Mouse (Mus musculus) heart, embryonic 15.5 days (tissue): Measurements from ENCODE around the gene Slc46a1. TPM values are rescaled to one million over a fixed set of nuclear protein-coding genes. Genes with fewer than 3 reads are reported as not detected.

ENCODE experiments used
- ATAC-seq: fragments of 200-750 bp; cut with Nextera tagmentation; replicated peaks from 2 replicates; pipeline ENCODE4 v1.8.0; 2017; ENCODE audit warnings: low read depth, moderate TSS enrichment; ENCODE audit not compliant: insufficient number of reproducible peaks, insufficient read depth, low FRiP score
- H3K27ac ChIP-seq: fragments of 300-500 bp; sonication (generic); 2 replicates; pipeline ENCODE4 v1.5.1; 2015; ENCODE audit warnings: mild to moderate bottlenecking, inconsistent platforms
- H3K27me3 ChIP-seq: fragments of 300-500 bp; sonication (generic); 2 replicates; pipeline ENCODE4 v1.6.1; 2015; ENCODE audit warnings: inconsistent platforms
- H3K36me3 ChIP-seq: fragments of 300-500 bp; sonication (generic); 2 replicates; pipeline ENCODE4 v1.6.1; 2015; ENCODE audit warnings: mild to moderate bottlenecking, inconsistent platforms
- H3K4me1 ChIP-seq: fragments of 300-500 bp; sonication (generic); replicated peaks from 2 replicates; pipeline ENCODE4 v1.6.1; 2015; ENCODE audit warnings: inconsistent platforms
- H3K4me2 ChIP-seq: fragments of 300-500 bp; sonication (generic); 2 replicates; pipeline ENCODE4 v1.6.1; 2015; ENCODE audit warnings: inconsistent platforms, mild to moderate bottlenecking, moderate library complexity
- H3K4me3 ChIP-seq: fragments of 300-500 bp; sonication (generic); 2 replicates; pipeline ENCODE4 v1.5.1; 2015; ENCODE audit warnings: mild to moderate bottlenecking, inconsistent platforms
- H3K9ac ChIP-seq: fragments of 300-500 bp; sonication (generic); 2 replicates; pipeline ENCODE4 v1.6.1; 2015; ENCODE audit warnings: mild to moderate bottlenecking, inconsistent platforms
- H3K9me3 ChIP-seq: fragments of 300-500 bp; sonication (generic); replicated peaks from 2 replicates; pipeline ENCODE4 v1.6.1; 2016; ENCODE audit warnings: inconsistent platforms
- WGBS: fragments of 180-500 bp; shearing (Covaris S2); methylation state at CpG from one replicate; pipeline ENCODE4 v1.1.7; 2015; ENCODE audit warnings: mixed read lengths; 5-methylcytosine and 5-hydroxymethylcytosine counted together
- polyA plus RNA-seq: library from polyadenylated mRNA; unstranded; fragments of >200 nt; fragmentation: Nextera tagmentation; extraction: Ambion mirVana; gene quantifications from 2 replicates; pipeline ENCODE4 v1.2.1, GENCODE M21; 2015

Slc46a1 gene
- polyA plus RNA-seq, 1 experiment from 2014 or later = 6.5 TPM

DNA sequence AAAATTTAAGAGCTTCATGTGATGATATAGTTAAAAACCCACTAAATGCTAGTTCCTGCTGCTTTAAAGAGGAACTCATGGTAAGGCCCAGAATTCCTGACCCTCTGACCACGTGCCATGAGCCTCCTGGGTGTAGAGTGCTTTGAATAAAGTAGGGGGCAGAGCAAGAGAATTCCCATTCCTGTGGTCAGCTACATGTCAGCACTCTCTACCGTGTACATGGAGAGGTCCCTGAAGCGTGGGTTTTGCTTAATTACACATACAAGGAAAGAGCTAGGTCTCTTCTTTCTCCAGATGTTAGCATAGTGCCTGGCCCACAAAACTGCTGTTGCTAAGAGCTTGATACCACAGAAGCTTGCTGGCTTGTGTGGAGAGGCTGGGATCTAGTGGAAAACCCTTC, 39.9 kb downstream of the Slc46a1 start:
- H3K27ac ChIP-seq = no peak overlapping the region
- H3K4me1 ChIP-seq = no peaks in the 10 kb centered on the region
- H3K36me3 ChIP-seq = peaks cover 39% of the 10 kb centered on the region
- WGBS = 77% methylated on average over 3 of the region's 3 CpGs
- ATAC-seq = no peak
- peaks cover 15% of the 10 kb centered on the region for H3K27me3 ChIP-seq
- no peak overlapping the region for H3K9ac ChIP-seq
- no peak overlapping the region for H3K4me2 ChIP-seq
- H3K9me3 ChIP-seq = no peaks in the 10 kb centered on the region
- H3K4me3 ChIP-seq = no peak overlapping the region

DNA sequence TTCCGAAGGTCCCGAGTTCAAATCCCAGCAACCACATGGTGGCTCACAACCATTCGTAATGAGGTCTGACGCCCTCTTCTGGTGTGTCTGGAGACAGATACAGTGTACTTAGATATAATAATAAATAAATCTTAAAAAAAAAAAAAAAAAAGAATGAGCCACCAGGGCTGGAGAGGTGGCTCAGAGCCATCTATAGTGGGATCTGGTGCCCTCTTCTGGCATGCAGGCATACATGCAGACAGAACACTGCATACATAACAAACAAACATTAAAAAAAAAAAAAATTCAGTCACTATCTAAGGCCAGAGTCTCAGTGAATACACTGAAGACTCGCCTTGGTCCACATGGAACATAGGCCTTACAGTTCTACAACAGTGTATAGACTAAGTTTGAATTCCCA, 43.7 kb downstream of the Slc46a1 start:
- no peak overlapping the region for H3K27ac ChIP-seq
- peaks cover 15% of the 10 kb centered on the region for H3K4me1 ChIP-seq
- WGBS = 79% methylated on average over 5 of the region's 5 CpGs
- H3K4me2 ChIP-seq = no peak overlapping the region
- no peak for ATAC-seq
- H3K9ac ChIP-seq = no peak overlapping the region
- no peak overlapping the region for H3K4me3 ChIP-seq
- no peaks in the 10 kb centered on the region for H3K9me3 ChIP-seq
- H3K36me3 ChIP-seq = peaks cover 41% of the 10 kb centered on the region
- no peaks in the 10 kb centered on the region for H3K27me3 ChIP-seq

DNA sequence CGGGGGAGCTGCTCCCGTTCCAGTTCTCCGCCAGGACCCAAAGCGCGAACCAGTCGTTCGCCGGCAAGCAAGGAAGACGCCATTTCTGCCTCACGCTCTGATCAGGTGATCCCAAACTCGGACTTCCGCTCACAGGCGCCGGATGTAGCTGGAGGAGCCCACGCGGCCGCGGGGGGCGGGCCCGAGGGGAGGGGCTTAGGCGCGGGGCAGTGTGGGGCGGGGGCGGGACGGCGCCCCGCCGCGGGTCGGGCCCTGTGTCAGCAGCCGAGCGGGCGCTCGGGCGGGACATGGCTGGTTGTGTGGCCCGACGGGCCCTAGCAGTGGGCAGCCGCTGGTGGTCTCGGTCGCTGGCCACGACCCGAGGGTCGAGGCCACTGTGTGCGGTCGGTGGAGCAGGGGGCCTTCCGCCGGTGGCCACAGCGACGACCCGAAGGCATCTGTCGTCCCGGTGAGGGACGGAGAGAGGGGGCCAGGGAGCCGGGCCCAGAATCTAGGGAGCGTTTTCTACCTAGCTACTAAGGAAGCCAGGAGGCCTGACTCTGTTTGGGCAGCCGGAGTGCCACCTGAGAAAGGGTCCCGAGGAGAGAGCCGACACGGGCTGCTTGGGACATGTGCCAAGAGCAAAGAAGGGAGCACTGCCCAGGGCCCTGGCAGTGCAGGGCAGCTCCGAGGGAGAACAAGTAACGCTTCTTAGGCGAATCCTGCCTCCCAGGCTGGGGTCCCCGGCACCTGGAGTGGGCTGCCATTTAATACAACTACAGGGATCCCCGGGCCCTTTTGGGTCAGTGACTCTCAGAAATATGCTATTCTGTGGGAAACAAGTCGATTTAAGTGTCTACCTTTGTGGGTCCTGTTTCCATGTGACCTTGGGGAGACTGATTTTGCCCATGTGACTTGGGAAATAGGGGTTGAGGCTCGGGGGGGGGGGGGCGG, 46.8 kb downstream of the Slc46a1 start, which contains the start of the genes Tmem199 and Poldip2:
Gene Tmem199 (minus strand): TSS at position 148 of the 933 bp plus-strand sequence.
Gene Poldip2 (plus strand): TSS at position 169 of the 933 bp plus-strand sequence.
- Histone ChIP-seq H3K4me3 (peak within 1 kb of the TSS; percentile 91), H3K4me1 (peaks cover 15% of the 10 kb centered on the region), H3K9ac (peak within 1 kb of the TSS; percentile 99), H3K27ac (peak within 1 kb of the TSS; percentile 87), H3K36me3 (peaks cover 51% of the 10 kb centered on the region), H3K4me2 (peak within 1 kb of the TSS; percentile 91), H3K27me3 (no peaks in the 10 kb centered on the region), H3K9me3 (no peaks in the 10 kb centered on the region)
- under 1% methylated on average over 56 of the region's 67 CpGs for WGBS
- peak; percentile 96 for ATAC-seq

DNA sequence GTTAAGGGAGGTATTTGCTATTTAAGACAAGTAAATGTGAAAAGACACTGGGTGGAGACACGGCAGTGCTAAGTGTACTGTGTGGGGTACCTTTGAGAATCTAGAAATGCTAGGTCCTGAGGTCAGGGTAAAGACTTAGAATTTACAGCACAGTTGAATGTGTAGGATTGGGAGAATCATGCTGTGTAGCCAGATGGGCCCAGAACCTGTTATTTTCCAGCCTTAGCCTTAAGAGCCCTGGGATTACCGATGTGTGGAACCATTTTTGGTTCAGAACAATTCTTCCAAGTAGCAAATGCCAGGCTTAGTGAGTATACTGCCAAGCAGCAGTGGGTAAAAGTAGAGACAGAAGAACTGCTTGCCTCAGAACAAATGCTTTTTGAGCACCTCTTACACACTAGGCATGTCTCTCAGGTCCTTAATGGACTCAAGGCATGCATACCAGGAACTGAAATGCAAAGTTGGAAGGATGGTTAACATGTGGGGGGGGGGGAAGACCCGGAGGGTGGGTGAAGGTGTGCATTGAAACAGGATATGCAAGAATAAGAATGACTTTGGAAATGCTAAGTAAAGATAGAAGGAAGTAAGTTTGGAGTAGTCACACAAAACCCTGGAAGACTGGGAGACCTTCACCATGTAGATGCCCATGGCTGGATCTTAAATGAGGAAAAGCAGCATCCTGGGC, 47.8 kb downstream of the Slc46a1 start:
- Histone ChIP-seq H3K9ac (peak overlapping the region; percentile 99; the same call in 1 of the 2 replicates), H3K9me3 (no peaks in the 10 kb centered on the region), H3K4me2 (peak overlapping the region; percentile 91), H3K4me3 (peak overlapping the region; percentile 91), H3K4me1 (peaks cover 15% of the 10 kb centered on the region), H3K27me3 (no peaks in the 10 kb centered on the region), H3K27ac (no peak overlapping the region), H3K36me3 (peaks cover 50% of the 10 kb centered on the region)
- WGBS = 78% methylated on average over 3 of the region's 3 CpGs
- ATAC-seq = no peak

DNA sequence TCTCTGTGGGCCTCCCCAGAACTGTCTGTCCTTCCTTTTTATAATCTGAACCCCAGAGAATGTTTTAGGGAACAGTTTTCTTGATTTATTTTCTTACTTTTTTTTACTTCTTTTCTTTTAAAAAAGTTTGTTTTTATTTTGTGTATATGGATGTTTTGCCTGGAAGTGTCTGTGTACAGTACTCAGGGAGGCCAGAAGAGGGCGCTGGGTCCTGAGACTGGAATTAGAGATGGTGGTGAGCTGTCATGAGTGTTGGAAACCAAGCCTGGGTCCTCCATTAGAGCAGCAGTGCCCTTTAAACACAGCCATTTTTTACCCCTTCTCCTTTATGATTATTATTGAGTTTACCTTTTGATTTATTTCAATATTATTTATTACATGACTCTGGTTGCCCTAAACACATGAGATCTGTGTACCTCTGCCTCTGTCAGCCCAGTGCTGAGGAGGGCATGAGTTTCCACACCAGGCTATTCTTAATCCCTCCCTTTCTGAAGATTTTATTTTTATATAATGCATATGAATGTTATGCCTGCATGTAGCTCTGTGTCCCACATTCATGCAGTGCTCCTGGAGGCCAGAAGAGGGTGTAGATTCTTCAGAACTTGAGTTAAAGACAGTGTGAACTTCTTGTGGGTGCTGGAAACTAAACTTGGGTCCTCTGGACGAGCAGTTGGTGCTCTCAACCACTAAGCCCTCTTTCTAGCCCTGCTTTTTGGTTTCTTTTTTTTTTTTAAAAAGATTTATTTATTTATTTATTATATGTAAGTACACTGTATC, 50.2 kb downstream of the Slc46a1 start:
- ATAC-seq = no peak
- Histone ChIP-seq H3K4me2 (no peak overlapping the region), H3K27me3 (no peaks in the 10 kb centered on the region), H3K36me3 (peaks cover 63% of the 10 kb centered on the region), H3K4me3 (no peak overlapping the region), H3K27ac (no peak overlapping the region), H3K9me3 (no peaks in the 10 kb centered on the region), H3K4me1 (peaks cover 15% of the 10 kb centered on the region), H3K9ac (no peak overlapping the region)
- 64% methylated on average over 2 of the region's 2 CpGs for WGBS

DNA sequence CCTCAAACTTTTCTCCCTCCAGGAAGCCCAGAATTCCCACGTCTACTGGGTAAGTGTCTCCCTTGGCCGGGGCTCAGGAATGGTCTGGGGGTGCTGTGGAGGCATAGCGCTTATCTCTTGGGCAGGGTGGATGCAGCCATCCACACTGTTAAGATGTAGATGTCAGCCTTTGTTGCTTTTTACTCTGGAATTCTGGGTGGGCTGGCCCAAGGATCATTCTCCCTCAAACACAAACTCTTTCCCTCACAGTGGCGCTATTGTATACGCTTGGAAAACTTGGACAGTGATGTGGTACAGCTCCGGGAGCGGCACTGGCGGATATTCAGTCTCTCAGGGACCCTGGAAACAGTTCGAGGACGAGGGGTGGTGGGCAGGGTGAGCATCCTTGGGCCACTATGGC, 53.4 kb downstream of the Slc46a1 start:
- H3K4me2 ChIP-seq = no peak overlapping the region
- no peaks in the 10 kb centered on the region for H3K27me3 ChIP-seq
- H3K27ac ChIP-seq = no peak overlapping the region
- H3K4me3 ChIP-seq = no peak overlapping the region
- no peak for ATAC-seq
- peaks cover 95% of the 10 kb centered on the region for H3K36me3 ChIP-seq
- peaks cover 4% of the 10 kb centered on the region; the same call in 1 of the 2 replicates for H3K4me1 ChIP-seq
- 86% methylated on average over 10 of the region's 10 CpGs for WGBS
- no peak overlapping the region for H3K9ac ChIP-seq
- H3K9me3 ChIP-seq = no peaks in the 10 kb centered on the region

Other genes with a start within 250 kb of the Slc46a1 start
- gene Sdf2, start 220.0 kb upstream of the Slc46a1 start, polyA plus RNA-seq = 52.5 and 59.4 TPM in 2 replicates
- 12.9 and 18.6 TPM in 2 replicates for gene Supt6, start 219.7 kb upstream of the Slc46a1 start, polyA plus RNA-seq
- gene 2610507B11Rik, start 203.9 kb upstream of the Slc46a1 start, polyA plus RNA-seq = 63.9 and 71.9 TPM in 2 replicates
- 0.23 and 0.38 TPM in 2 replicates for gene BC030499, start 174.9 kb upstream of the Slc46a1 start, polyA plus RNA-seq
- 21.6 and 30.9 TPM in 2 replicates for gene Spag5, start 164.2 kb upstream of the Slc46a1 start, polyA plus RNA-seq
- 20.6 and 28.6 TPM in 2 replicates for gene Aldoc, start 142.7 kb upstream of the Slc46a1 start, polyA plus RNA-seq
- gene Pigs, start 137.3 kb upstream of the Slc46a1 start, polyA plus RNA-seq = 46.1 and 62.4 TPM in 2 replicates
- gene Unc119, start 122.2 kb upstream of the Slc46a1 start, polyA plus RNA-seq = 31.0 and 43.3 TPM in 2 replicates
- gene Foxn1, start 79.1 kb upstream of the Slc46a1 start, polyA plus RNA-seq = 0.78 and 8.9 TPM in 2 replicates
- 0.08 TPM in 1 of 2 replicates, not detected in the other for gene Slc13a2, start 43.5 kb upstream of the Slc46a1 start, polyA plus RNA-seq
- gene Sarm1, start 32.1 kb downstream of the Slc46a1 start, polyA plus RNA-seq = 0.15 and 0.60 TPM in 2 replicates
- gene Vtn, start 33.4 kb downstream of the Slc46a1 start, polyA plus RNA-seq = 1.3 and 4.7 TPM in 2 replicates
- not detected in 2 replicates for gene Sebox, start 37.8 kb downstream of the Slc46a1 start, polyA plus RNA-seq
- gene Tmem199, start 46.5 kb downstream of the Slc46a1 start, polyA plus RNA-seq = 36.3 and 37.8 TPM in 2 replicates
- 157 and 162 TPM in 2 replicates for gene Poldip2, start 46.5 kb downstream of the Slc46a1 start, polyA plus RNA-seq
- gene Tnfaip1, start 70.6 kb downstream of the Slc46a1 start, polyA plus RNA-seq = 63.7 and 73.0 TPM in 2 replicates
- gene Ift20, start 70.7 kb downstream of the Slc46a1 start, polyA plus RNA-seq = 97.5 and 106 TPM in 2 replicates
- 43.8 and 48.7 TPM in 2 replicates for gene Tmem97, start 85.1 kb downstream of the Slc46a1 start, polyA plus RNA-seq
- gene Nlk, start 231.7 kb downstream of the Slc46a1 start, polyA plus RNA-seq = 10.8 and 13.6 TPM in 2 replicates